Mouse (Mus musculus) liver, postnatal 0 days (tissue): Measurements from ENCODE around the gene Adamtsl3. TPM values are rescaled to one million over a fixed set of nuclear protein-coding genes. Genes with fewer than 3 reads are reported as not detected.

Experiments used
- ATAC-seq: fragments of 200-750 bp; cut with Nextera tagmentation; 2 replicates; pipeline ENCODE4 v1.8.0; 2017; ENCODE audit warnings: mild to moderate bottlenecking, moderate library complexity
- DNase-seq: peaks from one replicate; pipeline ENCODE4 v3.0.0-alpha.2; 2016
- H3K27ac ChIP-seq: fragments of 300-500 bp; sonication (generic); 2 replicates; pipeline ENCODE4 v1.5.1; 2014; ENCODE audit warnings: antibody characterized with exemption, moderate library complexity, mild to moderate bottlenecking, low read depth
- H3K27me3 ChIP-seq: fragments of 300-500 bp; sonication (generic); 2 replicates; pipeline ENCODE4 v1.6.1; 2014; ENCODE audit warnings: low read length, control low read depth, mixed read lengths; ENCODE audit not compliant: insufficient read depth
- H3K36me3 ChIP-seq: fragments of 300-500 bp; sonication (generic); replicated peaks from 2 replicates; pipeline ENCODE4 v1.6.1; 2014; ENCODE audit warnings: mild to moderate bottlenecking, control low read depth, low read length, moderate library complexity, mixed read lengths; ENCODE audit not compliant: insufficient read depth
- H3K4me1 ChIP-seq: fragments of 300-500 bp; sonication (generic); 2 replicates; pipeline ENCODE4 v1.6.1; 2014; ENCODE audit warnings: antibody characterized with exemption, mild to moderate bottlenecking, control low read depth; ENCODE audit not compliant: insufficient read depth
- H3K4me2 ChIP-seq: fragments of 300-500 bp; sonication (generic); 2 replicates; pipeline ENCODE4 v1.6.1; 2014; ENCODE audit warnings: low read depth, mild to moderate bottlenecking, low read length, moderate library complexity, mixed read lengths
- H3K4me3 ChIP-seq: fragments of 300-500 bp; sonication (generic); 2 replicates; pipeline ENCODE4 v1.5.1; 2014; ENCODE audit warnings: low read depth, low read length
- H3K9ac ChIP-seq: fragments of 300-500 bp; sonication (generic); replicated peaks from 2 replicates; pipeline ENCODE4 v1.6.1; 2014; ENCODE audit warnings: mild to moderate bottlenecking, moderate library complexity
- H3K9me3 ChIP-seq: fragments of 300-500 bp; sonication (generic); 2 replicates; pipeline ENCODE4 v1.6.1; 2016; ENCODE audit warnings: mild to moderate bottlenecking, control low read depth, low read length, mixed read lengths
- CTCF ChIP-seq: sonication (generic); IDR thresholded peaks from 2 replicates; pipeline ENCODE4 v1.5.1; 2016; ENCODE audit warnings: antibody characterized with exemption, low read depth
- EP300 ChIP-seq: IDR thresholded peaks from 2 replicates; pipeline ENCODE4 v1.6.1; 2016; ENCODE audit warnings: antibody characterized with exemption, low read depth, mild to moderate bottlenecking
- WGBS: fragments of 180-500 bp; shearing (Covaris S2); extraction: QIAGEN DNeasy Blood & Tissue Kit; methylation state at CpG from one replicate; pipeline ENCODE4 v1.1.7; 2014; ENCODE audit not compliant: insufficient replicate concordance; 5-methylcytosine and 5-hydroxymethylcytosine counted together
- polyA plus RNA-seq: library from polyadenylated mRNA; unstranded; fragments of >200 nt; fragmentation: Nextera tagmentation; extraction: Ambion mirVana; gene quantifications from 2 replicates; pipeline ENCODE4 v1.2.1, GENCODE M21; 2015

Adamtsl3 gene
- polyA plus RNA-seq, 1 experiment from 2014 or later = 0.09 TPM

DNA sequence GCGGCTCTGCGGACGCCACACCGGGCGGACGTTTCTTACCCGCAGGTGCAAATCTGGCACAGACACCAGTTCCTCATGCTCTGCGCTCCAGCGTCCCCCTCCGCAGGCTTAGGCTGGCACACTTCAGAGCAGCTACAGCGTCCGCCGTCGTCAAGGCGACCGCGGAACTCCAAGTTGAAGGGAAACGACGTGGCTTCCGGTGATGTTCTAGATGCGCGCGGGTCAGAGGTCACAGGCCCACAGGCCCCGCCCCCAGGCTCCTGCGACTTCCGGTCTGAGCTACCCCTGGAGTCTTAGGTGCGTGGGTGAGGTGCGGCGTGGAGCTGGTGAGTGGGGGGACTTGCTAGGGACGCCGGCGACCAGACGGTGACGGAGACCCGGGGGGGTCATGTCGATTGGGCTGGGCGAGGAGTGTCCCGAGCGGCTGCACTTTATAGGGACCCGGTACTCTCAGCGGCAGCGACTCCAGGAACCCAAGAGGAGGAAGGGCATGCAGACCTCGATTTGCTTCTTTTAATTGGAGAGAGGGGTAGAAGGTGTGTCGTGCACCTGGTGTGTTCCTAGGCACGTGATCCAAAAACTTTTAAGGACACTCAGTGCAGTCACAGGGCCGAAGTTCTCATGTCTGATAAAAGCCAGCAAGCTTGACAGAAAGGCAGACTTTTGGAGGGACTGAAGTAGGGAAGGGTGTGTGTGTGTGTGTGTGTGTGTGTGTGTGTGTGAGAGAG is 313.0 kb downstream of the Adamtsl3 start, which contains the start of the genes Saxo2 and Efl1:
Gene Saxo2 (minus strand): TSS at position 176 of the 728 bp plus-strand sequence.
Gene Efl1 (plus strand): TSS at position 262 of the 728 bp plus-strand sequence.
- Histone ChIP-seq H3K36me3 (no peaks in the 10 kb centered on the region), H3K27me3 (no peaks in the 10 kb centered on the region), H3K4me2 (peak within 1 kb of the TSS; percentile 79), H3K9me3 (no peaks in the 10 kb centered on the region), H3K4me1 (peaks cover 6% of the 10 kb centered on the region; the same call in 1 of the 2 replicates), H3K9ac (peak within 1 kb of the TSS; percentile 67), H3K27ac (peak within 1 kb of the TSS; percentile 49), H3K4me3 (peak within 1 kb of the TSS; percentile 63)
- WGBS = under 1% methylated on average over 46 of the region's 46 CpGs
- TF ChIP-seq EP300 (no peak), CTCF (0 out of 2 replicates have a peak, but pooled peaks have one; percentile 8)
- peak; percentile 97 for ATAC-seq
- peak; percentile 97 for DNase-seq

DNA sequence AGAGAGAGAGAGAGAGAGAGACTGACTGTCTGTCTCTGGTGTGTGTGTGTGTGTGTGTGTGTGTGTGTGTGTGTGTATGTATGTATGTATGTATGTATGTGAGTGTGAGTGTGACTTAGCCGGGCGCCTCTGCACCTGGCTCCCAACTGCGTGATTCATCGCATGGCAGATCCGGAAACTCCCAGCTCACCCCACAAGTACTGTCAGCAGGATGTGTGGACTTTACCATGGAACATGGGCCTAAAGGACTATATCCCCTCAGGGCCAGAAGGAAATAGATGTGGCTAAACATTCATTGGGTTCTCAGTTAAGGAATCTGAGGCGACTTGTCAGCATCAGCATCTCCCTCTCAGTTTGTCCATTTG is 313.6 kb downstream of the Adamtsl3 start:
- Histone ChIP-seq H3K27ac (peak overlapping the region; percentile 49; the same call in 1 of the 2 replicates), H3K4me3 (peak overlapping the region; percentile 63), H3K4me1 (peaks cover 6% of the 10 kb centered on the region; the same call in 1 of the 2 replicates), H3K9me3 (no peaks in the 10 kb centered on the region), H3K4me2 (peak overlapping the region; percentile 79), H3K27me3 (no peaks in the 10 kb centered on the region), H3K36me3 (no peaks in the 10 kb centered on the region), H3K9ac (peak overlapping the region; percentile 67)
- ATAC-seq (peak; percentile 14; the same call in 1 of the 2 replicates), DNase-seq (peak; percentile 20)
- no peak for TF ChIP-seq EP300
- 8% methylated on average over 6 of the region's 6 CpGs for WGBS

Other genes starting within 250 kb of the Adamtsl3 start
- 0.09 and 0.15 TPM in 2 replicates for gene Sh3gl3, start 161.9 kb upstream of the Adamtsl3 start, polyA plus RNA-seq